Mouse (Mus musculus): ENCODE data around the gene Kazn.
A peak's percentile ranks its signal among the peaks of the same experiment; 100 is the strongest.

The Kazn gene

DNA sequence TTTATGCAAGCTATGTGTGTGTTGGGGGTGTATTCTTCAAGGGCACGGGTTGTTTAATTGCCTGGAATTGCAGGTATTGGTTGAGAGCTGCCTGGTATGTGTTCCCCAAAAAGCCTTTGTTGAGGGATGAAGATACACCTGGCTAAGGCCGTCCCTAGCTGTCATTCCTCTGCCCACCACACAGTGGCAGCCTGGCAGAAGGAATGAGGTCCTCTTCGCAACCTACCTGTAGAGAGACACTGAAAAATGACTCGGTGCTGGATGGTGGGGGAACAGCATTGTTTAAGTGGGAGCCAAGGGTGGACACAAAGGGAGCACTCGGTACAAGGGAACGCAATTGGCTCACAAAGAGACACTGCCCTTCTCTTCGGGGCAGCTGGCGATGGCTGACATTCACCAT is 125.9 kb downstream of the Kazn start:
- peak; percentile 60 for DNase-seq (ENCODE audit: low spot score)

DNA sequence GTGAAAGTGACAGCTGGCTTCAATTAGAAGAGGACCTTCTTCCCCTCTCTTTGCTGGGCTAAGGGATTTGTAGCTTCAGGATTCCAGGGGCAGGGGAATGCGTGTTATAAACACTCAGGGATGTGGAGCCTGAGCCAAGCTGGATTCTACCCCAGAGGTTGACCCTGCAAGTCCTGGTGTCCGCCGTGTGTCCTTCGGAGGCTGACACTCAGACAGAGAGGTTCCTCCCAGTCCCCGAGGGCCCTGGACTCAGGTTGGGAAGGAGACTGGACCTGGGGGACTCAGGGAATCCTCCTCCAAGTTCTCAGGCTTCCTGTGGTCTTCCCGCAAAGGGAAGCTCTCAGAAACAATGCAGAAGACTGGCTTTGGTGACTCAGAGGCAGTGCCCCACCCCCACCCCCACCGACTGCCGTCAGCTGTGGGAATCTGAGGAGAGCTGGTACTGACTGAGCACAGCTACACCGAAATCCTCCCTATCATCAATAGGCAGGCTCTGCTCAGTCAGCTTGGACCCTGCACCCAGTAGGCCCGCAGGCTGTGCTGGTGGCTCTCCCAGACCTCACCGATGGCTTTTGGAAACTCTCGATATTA is 136.0 kb downstream of the Kazn start:
- DNase-seq (ENCODE audit: low spot score) = no peak

DNA sequence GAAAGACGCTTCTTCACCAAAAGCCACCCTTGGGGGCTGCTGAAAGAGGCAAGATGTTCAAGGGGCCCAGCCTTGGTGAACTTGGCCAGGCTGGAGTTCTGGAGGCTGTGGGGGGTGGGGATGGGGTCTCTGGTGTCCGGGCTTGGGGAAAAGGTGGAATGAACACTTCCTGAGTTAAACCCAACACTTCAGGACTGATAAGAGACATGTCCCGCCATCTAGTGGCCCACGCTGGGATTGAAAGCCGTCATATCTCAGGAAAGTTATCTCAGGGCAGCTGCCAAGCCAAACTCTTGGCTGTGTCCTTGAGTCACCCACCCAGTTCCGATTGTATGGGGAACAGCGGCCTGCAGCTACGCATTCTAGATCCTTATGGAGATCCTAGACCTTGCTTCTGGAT is 140.9 kb downstream of the Kazn start:
- DNase-seq (ENCODE audit: low spot score) = peak; percentile 87

DNA sequence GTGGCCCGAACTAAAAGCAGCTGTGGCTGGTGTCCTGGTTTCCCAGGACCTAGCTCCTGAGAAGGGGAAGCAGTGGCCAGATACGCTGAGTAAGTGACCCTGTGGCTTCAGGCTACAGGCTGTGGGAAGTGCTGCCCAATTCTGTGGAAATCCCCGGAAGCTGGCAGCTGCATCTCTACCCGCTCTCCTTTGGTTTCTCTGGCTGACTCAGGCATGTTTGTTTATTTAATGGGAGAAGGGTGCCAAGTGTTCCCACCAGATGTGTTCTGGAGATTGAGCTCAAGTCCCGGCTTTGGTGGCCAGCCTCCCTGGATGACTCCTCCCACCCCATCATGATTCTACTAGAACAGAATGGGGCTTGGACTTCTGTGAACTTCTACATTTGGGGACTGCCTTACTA is 141.3 kb downstream of the Kazn start:
- peak; percentile 51 for DNase-seq (ENCODE audit: low spot score)

DNA sequence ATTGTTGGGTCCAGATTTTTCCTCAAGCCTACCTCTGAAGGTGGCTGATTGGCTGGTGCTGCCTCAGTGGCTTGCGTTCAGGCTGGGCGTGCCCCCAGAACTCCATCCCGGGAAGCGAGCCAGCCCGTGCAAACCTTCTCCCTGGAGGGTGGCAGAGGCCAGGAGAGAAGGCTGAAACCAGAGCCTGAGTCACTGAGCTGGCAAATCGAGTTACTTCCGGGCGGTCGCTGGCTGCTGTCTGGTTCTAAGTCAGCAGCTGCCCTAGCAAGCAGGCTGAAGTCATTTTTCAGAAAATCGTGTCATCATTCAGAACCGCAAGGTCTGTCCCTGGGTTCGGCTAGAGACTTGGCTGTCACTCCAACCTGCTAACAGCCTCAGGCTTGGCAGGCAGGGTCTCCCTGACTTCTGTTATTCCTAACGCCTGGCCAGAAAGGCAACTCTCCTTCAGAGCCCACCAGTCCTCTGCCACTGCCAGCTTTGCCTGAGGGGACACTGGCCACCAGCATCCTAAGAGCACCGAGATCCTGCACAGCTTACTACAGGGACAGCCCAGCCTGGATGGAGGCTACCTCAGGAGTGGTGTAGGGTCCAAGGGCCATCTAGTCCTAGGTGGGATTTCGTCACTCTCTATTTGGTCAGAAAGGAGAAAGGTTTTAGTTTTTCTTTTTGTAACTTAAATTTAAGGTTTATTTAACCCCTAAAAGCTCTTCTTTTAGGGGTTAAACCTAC is 143.5 kb downstream of the Kazn start:
- peak; percentile 72 for DNase-seq (ENCODE audit: low spot score)

DNA sequence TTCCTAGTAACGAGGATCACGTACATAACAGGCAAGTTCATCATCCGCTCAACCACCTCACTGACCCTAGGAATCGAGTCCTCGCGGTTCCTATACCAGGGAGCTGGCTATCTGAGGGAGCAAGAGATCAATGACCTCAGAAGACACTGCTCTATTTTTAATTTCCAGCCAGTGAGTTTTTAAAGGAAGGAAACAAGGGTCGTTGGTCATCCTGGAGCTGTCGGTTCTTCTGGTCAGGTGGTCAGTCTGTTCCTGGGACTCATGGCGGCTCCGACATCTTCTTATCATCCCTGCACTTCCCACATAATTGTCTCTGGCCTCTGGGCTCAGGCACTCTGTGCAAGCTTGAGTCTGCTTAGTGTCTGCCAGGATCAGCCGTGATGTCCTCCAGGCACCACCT is 144.8 kb downstream of the Kazn start:
- no peak for DNase-seq (ENCODE audit: low spot score)

DNA sequence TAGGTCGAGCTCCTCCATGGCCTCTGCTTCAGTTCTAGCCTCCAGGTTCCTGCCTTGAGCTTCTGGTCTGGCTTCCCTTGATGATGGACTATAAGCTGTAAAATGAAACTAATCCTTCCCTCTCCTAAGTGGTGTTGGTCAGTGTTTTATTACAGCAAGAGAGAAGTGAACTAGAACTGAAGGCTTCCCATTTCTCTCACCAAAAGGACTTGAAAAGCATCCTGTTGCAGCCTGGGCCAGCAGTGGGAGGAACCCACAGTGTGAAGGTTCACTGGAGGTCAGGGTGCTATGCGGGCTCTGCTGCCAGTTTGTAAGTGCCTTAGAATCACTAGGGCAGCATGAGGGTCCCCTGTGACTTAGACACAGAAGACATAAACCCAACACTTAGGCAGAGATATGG is 148.1 kb downstream of the Kazn start:
- no peak for DNase-seq (ENCODE audit: low spot score)

DNA sequence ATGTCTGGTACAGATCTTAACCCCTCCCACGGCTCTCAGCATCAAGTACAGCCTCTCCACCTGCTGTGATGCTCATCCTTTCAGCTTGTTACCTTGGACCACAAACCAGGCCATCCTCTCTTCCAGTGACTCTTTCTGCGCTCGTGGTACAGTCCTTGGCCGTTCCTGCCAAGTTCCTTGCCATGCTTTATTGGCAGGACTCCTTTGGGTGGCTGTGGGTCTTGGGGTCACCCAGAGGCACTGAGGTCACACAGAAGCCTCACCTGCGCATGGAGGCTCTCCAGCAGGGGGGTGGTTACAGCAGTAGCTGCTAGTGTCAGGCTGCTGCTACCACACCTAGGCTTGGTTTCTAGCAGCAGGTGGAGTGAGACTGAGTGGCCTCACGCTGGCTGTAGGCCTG is 149.2 kb downstream of the Kazn start:
- DNase-seq (ENCODE audit: low spot score) = no peak

DNA sequence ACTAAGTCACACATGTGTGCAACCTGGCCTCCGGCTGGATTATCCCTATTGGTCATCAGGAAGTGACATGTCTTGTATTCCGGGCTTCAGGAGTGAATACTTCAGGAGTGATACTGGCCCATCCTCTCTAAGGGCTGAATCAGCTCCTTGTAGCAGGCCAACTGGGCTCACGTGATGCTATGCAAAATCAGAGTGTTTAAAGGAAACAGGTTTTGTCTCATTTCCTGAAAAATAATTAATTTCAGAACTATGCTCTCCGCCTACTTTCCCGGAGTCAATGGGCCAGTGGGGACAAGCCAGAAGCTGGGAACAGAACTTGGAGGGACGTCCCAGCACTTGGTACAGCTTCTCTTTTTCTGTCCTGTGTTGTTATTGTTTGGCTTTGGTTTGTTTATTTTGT is 150.4 kb downstream of the Kazn start:
- no peak for DNase-seq (ENCODE audit: low spot score)

DNA sequence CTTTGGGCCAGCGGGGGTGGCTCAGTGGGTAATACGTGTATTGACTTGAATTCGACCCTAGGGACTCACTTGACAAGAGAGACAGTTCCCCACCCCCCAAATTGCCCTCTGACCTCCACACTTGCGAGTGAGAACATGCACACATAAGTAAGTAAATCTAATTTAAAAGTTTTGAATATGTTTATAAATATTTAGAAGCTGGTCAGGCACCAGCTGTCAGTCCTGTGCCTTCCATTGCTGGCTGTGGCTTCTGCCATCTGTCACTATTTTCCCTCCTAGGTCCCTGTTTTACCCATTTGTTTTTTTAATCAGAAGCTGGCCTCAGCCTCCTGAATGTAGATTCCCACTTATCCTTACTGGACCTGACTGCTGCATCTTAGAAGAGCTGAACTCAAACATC is 150.8 kb downstream of the Kazn start:
- no peak for DNase-seq (ENCODE audit: low spot score)

DNA sequence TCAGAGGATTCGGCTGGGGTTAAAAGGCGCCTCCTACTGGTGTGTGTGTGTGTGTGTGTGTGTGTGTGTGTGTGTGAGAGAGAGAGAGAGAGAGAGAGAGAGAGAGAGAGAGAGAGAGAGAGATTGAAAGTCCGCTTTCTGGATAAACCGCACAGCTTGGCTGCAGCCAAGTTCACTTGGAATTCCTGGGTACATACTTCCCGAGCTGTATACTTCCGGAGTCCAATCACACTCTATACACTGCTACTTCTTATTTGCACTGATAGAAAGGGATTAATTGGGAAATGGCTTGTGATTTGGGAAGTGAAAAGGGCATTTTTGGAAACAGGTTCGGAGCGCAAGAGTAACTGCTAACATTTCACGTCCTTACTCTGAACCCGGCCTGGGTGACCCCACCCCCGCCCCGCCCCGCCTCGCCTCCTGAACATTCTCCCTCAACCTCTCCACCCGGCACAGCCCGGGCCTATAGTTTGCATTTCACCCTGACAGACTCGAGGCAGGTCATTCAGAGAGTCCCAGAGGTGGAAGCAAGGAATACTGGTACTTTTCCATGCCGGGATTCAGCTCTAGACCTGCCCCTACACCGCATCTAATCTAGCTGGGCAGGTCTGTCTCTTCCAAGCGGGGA is 154.2 kb downstream of the Kazn start:
- DNase-seq (ENCODE audit: low spot score) = no peak

DNA sequence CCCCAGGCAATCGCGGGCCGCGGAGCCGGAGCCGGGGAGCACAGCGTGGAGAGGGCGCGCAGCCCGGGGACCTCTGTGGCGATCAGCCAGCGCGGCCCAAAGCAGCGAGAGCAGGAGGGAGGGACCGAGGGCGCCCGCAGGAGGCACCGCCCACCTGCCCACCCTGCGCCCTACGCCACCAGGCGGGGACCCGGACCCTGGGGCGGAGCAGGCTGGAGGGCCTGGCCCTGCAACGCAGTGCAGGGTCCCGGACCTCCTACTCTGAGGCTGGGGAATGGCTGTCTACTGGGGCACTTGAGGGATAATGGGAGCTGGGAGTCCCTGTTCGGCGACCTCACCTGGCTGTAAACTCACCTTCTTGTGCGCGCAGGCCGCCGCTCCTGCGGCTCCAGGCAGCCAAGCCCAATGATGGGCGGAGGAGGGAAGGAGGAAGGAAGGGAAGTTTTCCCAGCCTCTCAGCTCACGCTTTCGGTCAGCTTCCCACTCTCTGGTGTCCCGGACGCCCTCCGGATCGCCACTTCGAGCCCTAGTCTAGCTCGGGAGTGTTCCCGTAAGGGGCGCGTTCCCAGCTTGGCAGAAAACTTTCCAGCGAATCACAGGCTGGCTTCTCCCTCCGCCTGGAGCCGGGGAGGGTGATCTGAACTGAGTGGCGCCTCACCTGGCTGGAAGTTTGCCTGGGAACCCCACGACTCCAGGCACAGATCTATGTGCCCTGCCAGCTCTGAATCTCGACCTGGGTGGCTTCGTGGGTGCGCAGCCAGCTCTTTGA is 154.9 kb downstream of the Kazn start, which contains the start of gene Tmem51:
Gene Tmem51, minus strand, starts transcription at position 174 of the 769 bp plus-strand sequence.
- peak; percentile 64 for DNase-seq (ENCODE audit: low spot score)

DNA sequence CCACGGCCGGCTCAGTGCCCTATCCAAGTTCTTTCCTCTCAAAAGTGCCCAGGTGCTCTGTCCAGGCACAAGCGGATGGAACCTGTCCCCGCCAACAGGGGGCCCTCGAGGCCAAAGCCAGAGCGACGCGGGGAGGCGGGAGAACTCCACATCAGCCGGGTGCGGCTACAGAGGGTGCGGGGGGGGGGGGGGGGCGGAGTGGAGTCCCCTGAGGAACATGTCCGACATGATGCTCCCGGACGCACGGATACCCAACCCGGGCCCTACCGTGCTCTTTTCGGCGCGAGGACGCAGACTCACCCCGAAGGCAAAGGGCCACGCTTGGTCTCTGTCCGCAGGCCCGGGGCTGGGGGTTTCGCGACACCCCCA is 155.5 kb downstream of the Kazn start:
- DNase-seq (ENCODE audit: low spot score) = peak; percentile 83

DNA sequence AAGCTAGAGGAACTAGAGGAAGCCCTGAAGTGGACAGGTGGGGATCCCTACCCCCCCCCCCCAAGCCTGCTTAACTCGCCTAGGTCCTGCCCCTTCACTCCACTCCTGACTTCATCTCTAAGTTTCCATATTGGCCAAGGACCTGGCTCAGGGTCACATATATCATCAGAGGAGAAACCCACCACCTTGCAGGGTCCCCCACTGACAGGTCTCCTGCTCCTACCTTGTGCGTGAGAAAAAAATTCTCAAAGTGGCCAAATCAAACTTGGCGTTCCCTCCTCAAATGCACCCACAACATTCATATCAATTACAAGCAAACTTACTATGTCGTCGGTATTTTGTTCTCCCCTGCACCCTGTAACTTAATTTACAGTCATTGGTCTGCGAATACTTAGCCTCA is 156.0 kb downstream of the Kazn start:
- DNase-seq (ENCODE audit: low spot score) = no peak

DNA sequence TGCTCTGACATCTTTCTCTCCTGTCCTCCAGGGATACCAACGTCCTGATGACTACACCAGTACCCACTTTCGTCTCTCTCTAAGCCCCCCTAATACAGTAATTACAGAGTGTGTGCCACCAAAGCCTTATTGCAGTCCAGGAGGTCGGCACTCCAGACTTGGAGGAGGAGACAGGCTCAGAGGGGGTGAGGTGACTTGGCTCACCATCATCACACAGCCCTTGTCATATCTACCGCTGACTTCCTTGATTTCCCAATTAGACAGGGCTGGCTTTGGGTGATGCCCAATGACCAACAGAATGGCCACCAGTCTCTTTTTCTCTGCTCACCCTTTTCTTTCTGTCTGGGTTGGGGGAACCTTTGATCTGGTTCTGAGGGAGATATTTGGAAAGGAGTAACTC is 156.5 kb downstream of the Kazn start:
- no peak for DNase-seq (ENCODE audit: low spot score)

DNA sequence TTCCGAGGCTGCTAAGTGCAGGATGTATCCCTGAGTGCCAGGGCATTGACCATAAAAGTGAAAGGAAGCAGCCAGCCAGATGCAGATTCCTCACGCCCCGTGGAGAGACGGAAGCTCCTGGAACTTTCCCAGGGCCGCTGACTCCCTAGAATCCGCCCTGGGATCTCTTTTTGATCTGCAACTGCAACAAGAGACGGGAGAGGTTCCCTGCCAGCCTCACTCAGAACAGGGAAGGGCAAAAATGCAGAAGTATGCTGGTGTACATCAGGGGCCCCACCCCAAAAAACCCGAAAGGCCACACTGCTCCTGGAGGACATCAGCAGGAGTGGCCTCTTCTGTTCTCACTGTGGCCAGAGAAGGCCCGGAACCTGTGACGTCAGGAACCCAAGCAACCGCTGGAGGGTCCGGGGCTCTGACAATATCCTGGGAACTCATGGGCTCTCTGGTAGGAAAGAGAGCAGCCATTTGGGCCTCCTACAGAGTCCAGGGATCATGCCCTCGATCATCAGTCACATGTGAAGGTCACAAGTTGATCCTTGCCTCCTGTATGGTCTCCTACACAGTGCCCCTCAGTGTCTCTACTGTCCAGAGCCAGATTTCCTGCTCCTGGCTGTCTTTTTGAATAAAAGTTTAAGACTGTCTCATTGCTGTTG is 157.4 kb downstream of the Kazn start:
- no peak for DNase-seq (ENCODE audit: low spot score)

DNA sequence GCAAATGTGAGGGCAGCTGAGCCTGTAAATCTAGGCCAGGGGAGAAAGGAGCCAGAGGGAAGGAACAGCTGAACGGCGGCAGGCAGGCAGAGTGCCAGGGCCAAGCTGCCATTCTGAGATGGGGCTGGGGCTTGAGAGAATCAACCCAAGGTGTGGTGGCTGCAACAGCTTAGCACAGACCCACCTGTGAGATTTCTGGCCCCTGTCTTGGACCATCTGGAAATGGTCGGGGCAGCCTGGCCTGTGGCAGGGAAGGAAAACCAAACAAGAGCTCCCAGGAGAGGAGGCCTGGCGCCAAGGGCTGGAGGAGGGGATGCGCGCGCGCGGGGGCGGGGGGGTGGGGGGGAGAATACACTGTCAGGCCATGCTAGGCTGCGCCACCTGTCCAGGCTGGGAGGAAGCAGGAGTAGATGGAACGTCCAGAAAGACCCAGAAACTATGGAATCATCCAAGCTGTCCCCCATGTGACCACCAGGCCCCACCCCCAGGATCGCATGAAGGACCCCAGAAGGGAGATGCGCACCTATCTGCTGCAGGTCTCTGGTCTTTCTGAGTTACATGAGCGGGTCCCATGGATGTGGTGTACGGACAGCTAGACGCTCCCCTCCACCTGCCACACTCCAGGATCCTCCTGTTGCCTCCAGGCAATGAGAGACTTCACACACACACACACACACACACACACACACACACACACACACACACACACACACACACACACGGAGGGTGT is 158.1 kb downstream of the Kazn start:
- DNase-seq (ENCODE audit: low spot score) = no peak

DNA sequence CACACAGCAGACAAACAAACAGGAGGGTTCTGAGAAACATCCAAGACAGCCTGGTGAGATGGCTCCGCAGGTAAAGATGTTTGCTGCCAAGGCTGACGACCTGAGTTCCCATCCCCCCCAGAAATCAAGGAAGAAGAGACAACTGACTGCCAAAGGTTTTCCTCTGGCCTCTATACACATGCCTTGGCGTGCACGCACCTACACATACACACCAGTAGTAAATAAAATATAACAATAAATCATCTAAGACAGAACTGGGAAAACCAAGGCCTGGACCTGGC is 158.8 kb downstream of the Kazn start:
- no peak for DNase-seq (ENCODE audit: low spot score)

DNA sequence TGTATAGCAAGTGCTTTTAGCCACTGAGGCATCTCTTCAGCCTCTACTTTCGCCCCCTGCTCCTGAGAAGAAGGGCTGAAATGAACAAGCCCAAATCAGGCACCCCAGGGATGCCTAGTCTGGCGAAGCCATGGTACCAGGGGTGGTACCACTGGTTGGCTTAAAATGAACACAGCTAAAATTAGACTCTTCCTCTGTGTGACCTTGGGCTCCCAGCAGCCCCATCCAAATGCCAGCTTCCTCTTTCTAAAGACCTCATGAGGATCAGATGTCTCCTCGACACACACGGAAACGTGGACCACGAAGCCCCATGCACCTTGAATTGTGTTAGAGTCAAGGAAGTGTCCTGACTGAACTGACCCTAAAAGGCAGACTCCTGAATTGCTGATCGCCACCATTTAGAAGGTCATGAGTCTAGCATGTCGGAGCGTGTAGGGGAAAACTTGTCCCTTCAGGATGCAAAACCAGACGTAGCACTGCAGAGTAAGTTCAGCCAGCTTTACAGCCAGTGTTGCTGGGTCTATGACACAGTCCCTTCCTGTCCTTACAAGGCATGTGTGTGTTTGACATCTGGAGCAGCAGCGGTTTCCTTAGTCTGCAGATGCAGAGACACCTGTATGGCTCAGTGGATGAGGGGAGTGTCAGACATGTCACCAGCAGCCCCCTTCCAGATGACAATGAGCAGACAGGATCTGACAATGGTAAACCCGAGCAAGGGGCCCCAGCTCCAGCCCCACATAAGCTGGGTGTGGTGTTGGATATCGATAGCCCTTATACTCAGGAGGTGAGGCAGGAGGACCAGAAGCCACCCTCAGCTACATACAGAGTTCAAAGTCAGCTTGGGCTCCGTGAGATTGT is 159.3 kb downstream of the Kazn start:
- DNase-seq (ENCODE audit: low spot score) = no peak

DNA sequence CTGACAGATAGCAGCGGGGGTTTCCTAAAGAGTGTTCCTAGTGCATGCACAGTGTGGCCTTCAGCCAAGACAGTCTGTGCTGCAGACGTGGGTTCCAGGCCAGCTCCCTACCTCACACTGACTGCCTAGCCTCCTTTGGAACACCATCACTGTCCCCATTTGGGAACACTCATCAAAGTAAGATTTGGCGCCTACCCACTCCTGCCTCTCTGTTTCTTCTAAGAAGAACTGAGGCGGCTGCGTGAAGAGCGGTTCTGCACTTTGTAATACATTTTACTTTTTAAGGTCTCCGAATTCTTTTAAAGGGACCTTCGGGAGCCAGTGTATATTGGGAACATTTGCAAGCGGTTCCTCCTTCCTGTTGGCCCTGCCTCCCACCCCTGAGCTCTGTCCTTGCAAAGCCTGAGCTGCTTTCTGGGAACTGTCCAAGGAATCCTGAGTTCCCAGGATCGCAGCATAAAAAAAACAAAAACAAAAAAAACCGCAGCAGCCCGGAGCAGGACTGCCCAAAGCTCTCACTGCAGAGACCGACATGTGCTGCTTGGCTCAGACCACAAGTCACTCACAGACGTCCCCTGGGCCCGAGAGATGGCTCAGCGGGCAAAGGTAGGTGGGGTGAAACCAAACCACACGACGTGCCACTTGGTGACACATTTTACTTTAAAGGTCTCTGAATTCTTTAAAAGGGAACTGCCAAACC is 161.5 kb downstream of the Kazn start:
- no peak for DNase-seq (ENCODE audit: low spot score)
